Mouse (Mus musculus) forebrain, embryonic 14.5 days (tissue): ENCODE measurements at regions not wholly inside any gene's neighbourhood (a gene's known extent, or its start where the extent isn't known, plus 50 kb on each side); places are given as distances from the start of the nearest gene placed in this dataset.

Experiments used
- ATAC-seq: fragments of 200-750 bp; cut with Nextera tagmentation; 2 replicates; pipeline ENCODE4 v1.8.0; 2017; ENCODE audit warnings: mild to moderate bottlenecking, moderate library complexity
- DNase-seq: peaks from one replicate; pipeline ENCODE4 v3.0.0-alpha.2; 2015; ENCODE audit warnings: low spot score
- H3K27ac ChIP-seq: fragments of 300-500 bp; sonication (generic); 2 replicates; pipeline ENCODE4 v1.5.1; 2014; ENCODE audit warnings: low read depth, mild to moderate bottlenecking, control low read depth, low read length, moderate library complexity
- H3K27me3 ChIP-seq: fragments of 300-500 bp; sonication (generic); replicated peaks from 2 replicates; pipeline ENCODE4 v1.6.1; 2014; ENCODE audit warnings: low read length, control low read depth, mixed read lengths; ENCODE audit not compliant: control insufficient read depth, insufficient read depth
- H3K36me3 ChIP-seq: fragments of 300-500 bp; sonication (generic); 2 replicates; pipeline ENCODE4 v1.6.1; 2014; ENCODE audit warnings: low read length, control low read depth; ENCODE audit not compliant: control insufficient read depth, insufficient read depth
- H3K4me1 ChIP-seq: fragments of 300-500 bp; sonication (generic); 2 replicates; pipeline ENCODE4 v1.6.1; 2014; ENCODE audit warnings: antibody characterized with exemption, low read length, control low read depth; ENCODE audit not compliant: control insufficient read depth, insufficient read depth
- H3K4me2 ChIP-seq: fragments of 300-500 bp; sonication (generic); 2 replicates; pipeline ENCODE4 v1.6.1; 2014; ENCODE audit warnings: mild to moderate bottlenecking, control low read depth, low read length
- H3K4me3 ChIP-seq: fragments of 300-500 bp; sonication (generic); 2 replicates; pipeline ENCODE4 v1.5.1; 2014; ENCODE audit warnings: low read depth, low read length, control low read depth
- H3K9ac ChIP-seq: fragments of 300-500 bp; sonication (generic); 2 replicates; pipeline ENCODE4 v1.6.1; 2014; ENCODE audit warnings: mild to moderate bottlenecking, low read length, control low read depth, moderate library complexity
- H3K9me3 ChIP-seq: fragments of 300-500 bp; sonication (generic); replicated peaks from 2 replicates; pipeline ENCODE4 v1.6.1; 2016; ENCODE audit warnings: low read length, control low read depth, mixed read lengths; ENCODE audit not compliant: control insufficient read depth
- WGBS: fragments of 180-500 bp; shearing (Covaris S2); extraction: QIAGEN DNeasy Blood & Tissue Kit; methylation state at CpG from one replicate; pipeline ENCODE4 v1.1.7; 2014; 5-methylcytosine and 5-hydroxymethylcytosine counted together

GRCm38 (mm10) chr11:65469762-65470741 is 200.3 kb upstream of the Myocd start:
- WGBS: 86% methylated on average over 9 of the region's 9 CpGs
- no peak for ATAC-seq
- no peak overlapping the region for H3K4me2 ChIP-seq
- no peaks in the 10 kb centered on the region for H3K9me3 ChIP-seq
- no peak overlapping the region for H3K9ac ChIP-seq
- H3K4me3 ChIP-seq: no peak overlapping the region
- DNase-seq: no peak
- no peaks in the 10 kb centered on the region for H3K4me1 ChIP-seq
- no peak overlapping the region for H3K27ac ChIP-seq
- H3K36me3 ChIP-seq: no peaks in the 10 kb centered on the region
- H3K27me3 ChIP-seq: no peaks in the 10 kb centered on the region

- Histone ChIP-seq H3K4me2 (no peak overlapping the region), H3K4me3 (no peak overlapping the region), H3K9me3 (no peaks in the 10 kb centered on the region), H3K27ac (no peak overlapping the region), H3K9ac (no peak overlapping the region), H3K4me1 (no peaks in the 10 kb centered on the region), H3K27me3 (no peaks in the 10 kb centered on the region), H3K36me3 (no peaks in the 10 kb centered on the region)
- ATAC-seq (no peak), DNase-seq (peak; percentile 29)
- 68% methylated on average over 4 of the region's 4 CpGs for WGBS
These were observed 191.3 kb upstream of the Myocd start for GRCm38 (mm10) chr11:65461044-65461443.

- Histone ChIP-seq H3K4me2 (no peak overlapping the region), H3K9ac (no peak overlapping the region), H3K36me3 (no peaks in the 10 kb centered on the region), H3K27me3 (no peaks in the 10 kb centered on the region), H3K4me3 (no peak overlapping the region), H3K9me3 (no peaks in the 10 kb centered on the region), H3K4me1 (no peaks in the 10 kb centered on the region), H3K27ac (no peak overlapping the region)
- ATAC-seq: no peak
- no peak for DNase-seq
- whole genome bisulfite sequencing: 85% methylated on average over 3 of the region's 3 CpGs
These were observed 178.6 kb upstream of the Myocd start for GRCm38 (mm10) chr11:65448436-65448835.

GRCm38 (mm10) chr11:65443466-65444024 is 173.8 kb upstream of the Myocd start:
- no peaks in the 10 kb centered on the region for H3K4me1 ChIP-seq
- no peak overlapping the region for H3K27ac ChIP-seq
- no peak overlapping the region for H3K4me3 ChIP-seq
- no peak for DNase-seq
- no peaks in the 10 kb centered on the region for H3K27me3 ChIP-seq
- no peak overlapping the region for H3K4me2 ChIP-seq
- WGBS: 95% methylated on average over 11 of the region's 11 CpGs
- no peaks in the 10 kb centered on the region for H3K9me3 ChIP-seq
- no peak overlapping the region for H3K9ac ChIP-seq
- no peak for ATAC-seq
- no peaks in the 10 kb centered on the region for H3K36me3 ChIP-seq

- ATAC-seq (peak; percentile 34; the same call in 1 of the 2 replicates), DNase-seq (peak; percentile 73)
- H3K9me3 ChIP-seq: no peaks in the 10 kb centered on the region
- H3K27ac ChIP-seq: no peak overlapping the region
- H3K9ac ChIP-seq: no peak overlapping the region
- no peak overlapping the region for H3K4me2 ChIP-seq
- H3K4me3 ChIP-seq: no peak overlapping the region
- H3K36me3 ChIP-seq: no peaks in the 10 kb centered on the region
- 47% methylated on average over 4 of the region's 4 CpGs for WGBS
- no peaks in the 10 kb centered on the region for H3K27me3 ChIP-seq
- H3K4me1 ChIP-seq: 0 out of 2 replicates have a peak, but pooled peaks cover 2% of the 10 kb centered on the region
These were observed 165.9 kb upstream of the Myocd start for GRCm38 (mm10) chr11:65435699-65436161.

GRCm38 (mm10) chr11:65421889-65422288 is 152.1 kb upstream of the Myocd start:
- H3K9ac ChIP-seq: no peak overlapping the region
- WGBS: 21% methylated on average over 1 of the region's 1 CpGs
- H3K36me3 ChIP-seq: no peaks in the 10 kb centered on the region
- H3K4me3 ChIP-seq: no peak overlapping the region
- no peaks in the 10 kb centered on the region for H3K9me3 ChIP-seq
- DNase-seq (no peak), ATAC-seq (no peak)
- H3K4me2 ChIP-seq: no peak overlapping the region
- H3K27ac ChIP-seq: no peak overlapping the region
- H3K27me3 ChIP-seq: no peaks in the 10 kb centered on the region
- no peaks in the 10 kb centered on the region for H3K4me1 ChIP-seq

GRCm38 (mm10) chr11:65408621-65409020 is 138.8 kb upstream of the Myocd start:
- DNase-seq (peak; percentile 72), ATAC-seq (no peak)
- no peaks in the 10 kb centered on the region for H3K4me1 ChIP-seq
- H3K4me3 ChIP-seq: no peak overlapping the region
- H3K9ac ChIP-seq: no peak overlapping the region
- H3K36me3 ChIP-seq: no peaks in the 10 kb centered on the region
- WGBS: 58% methylated on average over 1 of the region's 1 CpGs
- H3K27ac ChIP-seq: no peak overlapping the region
- no peaks in the 10 kb centered on the region for H3K27me3 ChIP-seq
- H3K4me2 ChIP-seq: no peak overlapping the region
- no peaks in the 10 kb centered on the region; the same call in 1 of the 2 replicates for H3K9me3 ChIP-seq

GRCm38 (mm10) chr11:65402460-65403154 is 132.8 kb upstream of the Myocd start:
- no peak overlapping the region for H3K4me3 ChIP-seq
- peak; percentile 73; the same call in 1 of the 2 replicates for ATAC-seq

More at GRCm38 (mm10) chr11:65402460-65403154, 132.8 kb upstream of the Myocd start:
- Histone ChIP-seq H3K9ac (no peak overlapping the region), H3K36me3 (no peaks in the 10 kb centered on the region), H3K27ac (no peak overlapping the region), H3K27me3 (no peaks in the 10 kb centered on the region), H3K4me2 (no peak overlapping the region), H3K4me1 (no peaks in the 10 kb centered on the region), H3K9me3 (no peaks in the 10 kb centered on the region)
- peak; percentile 78 for DNase-seq
- WGBS: 74% methylated on average over 12 of the region's 12 CpGs
